Mouse (Mus musculus) monocyte, adult 5-6 weeks (primary cell): ENCODE results near the gene Ttll11. TPM values are rescaled to one million over a fixed set of nuclear protein-coding genes. Genes with fewer than 3 reads are reported as not detected.
A peak's percentile ranks its signal among the peaks of the same experiment; 100 is the strongest.

Experiments
- ATAC-seq: fragments of 153-309, 156-312 bp; replicated peaks from 2 replicates; pipeline ENCODE4 v1.8.0; 2017; ENCODE audit warnings: mild to moderate bottlenecking; ENCODE audit not compliant: low TSS enrichment, insufficient number of reproducible peaks, severe bottlenecking, poor library complexity, low FRiP score
- total RNA-seq: library from RNA; stranded (forward); fragments of 200-1000, 200-491, 200-594 nt; gene quantifications from 3 replicates; pipeline ENCODE4 v1.2.3, GENCODE M21; 2017

Ttll11 gene
- 1.6 TPM in 1 of 3 replicates, not detected in the others for total RNA-seq

DNA sequence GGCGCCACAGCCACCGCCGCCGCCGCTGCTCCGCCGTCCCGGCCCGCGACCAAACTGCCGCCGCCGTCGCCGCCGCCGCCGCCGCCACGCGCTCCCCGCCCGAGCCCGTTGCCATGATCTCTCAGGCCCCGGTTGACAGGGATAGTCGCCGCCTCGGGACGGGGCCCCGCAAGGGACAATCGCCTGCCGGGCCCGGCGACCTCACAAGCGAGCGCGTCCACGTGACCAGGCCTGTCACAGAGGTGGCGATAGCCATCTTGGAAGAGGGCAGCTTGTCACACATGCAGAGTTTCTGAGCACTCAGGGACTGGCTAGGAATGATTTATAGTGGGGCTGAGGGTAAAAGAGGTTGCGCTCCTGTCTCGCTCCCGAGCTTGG lies at the start of gene Ttll11:
Gene Ttll11 (minus strand): TSS at position 270 of the 378 bp plus-strand sequence.
- ATAC-seq = peak; percentile 80

DNA sequence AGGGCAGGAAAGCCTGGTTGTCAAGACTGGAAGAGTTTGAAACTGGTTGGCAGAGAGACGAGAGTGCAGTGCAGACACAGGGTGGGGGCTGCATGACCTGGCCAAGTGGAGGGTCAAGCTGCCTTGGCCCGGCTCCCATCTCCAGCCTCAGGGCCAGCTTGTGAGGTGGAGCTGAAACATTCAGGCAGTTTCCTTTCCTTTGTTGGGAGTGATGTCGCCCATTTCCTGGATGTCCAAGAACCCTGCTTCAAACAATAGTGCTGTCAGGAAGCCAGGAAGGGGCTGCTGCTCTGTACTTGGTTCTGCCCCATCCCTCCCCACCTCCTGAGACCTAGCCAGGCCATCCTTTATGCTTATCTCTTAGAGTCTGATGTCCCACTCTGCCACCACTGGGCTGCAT lies 43.6 kb upstream of the Ttll11 start:
- no peak for ATAC-seq

DNA sequence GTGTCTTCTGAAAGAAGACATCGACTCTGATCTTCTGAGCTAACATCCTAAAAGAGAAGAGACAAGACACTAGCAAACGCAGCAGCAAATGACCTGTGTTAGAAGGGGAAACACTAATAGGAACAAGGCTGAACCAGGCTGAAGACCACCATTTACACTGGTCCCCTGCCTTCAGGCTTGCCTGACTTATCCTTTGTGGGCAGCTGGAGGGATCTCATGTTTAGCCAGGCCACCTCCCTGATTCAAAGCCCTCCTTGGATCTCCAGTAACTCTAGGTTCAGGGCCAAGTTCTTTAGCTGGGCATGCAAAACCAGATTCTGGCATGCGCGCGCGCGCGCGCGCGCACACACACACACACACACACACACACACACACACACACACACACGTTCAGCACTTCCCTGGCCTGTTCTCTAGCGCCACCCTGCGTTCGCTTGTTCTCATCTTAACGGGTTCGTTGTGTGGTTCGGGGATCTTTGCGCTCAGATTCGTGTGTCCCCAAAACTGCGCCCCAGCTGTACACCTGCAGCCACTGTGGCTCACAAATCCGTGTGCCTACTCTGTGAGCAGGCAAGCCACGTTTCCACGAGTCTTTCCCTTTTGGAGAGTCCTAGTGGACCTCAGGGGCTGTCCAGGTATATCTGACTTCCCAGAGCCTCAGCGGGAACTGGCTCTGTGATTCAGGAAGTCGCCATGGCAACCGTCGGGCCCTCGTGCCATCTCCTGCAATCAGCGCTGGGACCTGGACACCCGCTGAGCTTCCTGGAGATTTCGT lies 41.9 kb upstream of the Ttll11 start:
- no peak for ATAC-seq

DNA sequence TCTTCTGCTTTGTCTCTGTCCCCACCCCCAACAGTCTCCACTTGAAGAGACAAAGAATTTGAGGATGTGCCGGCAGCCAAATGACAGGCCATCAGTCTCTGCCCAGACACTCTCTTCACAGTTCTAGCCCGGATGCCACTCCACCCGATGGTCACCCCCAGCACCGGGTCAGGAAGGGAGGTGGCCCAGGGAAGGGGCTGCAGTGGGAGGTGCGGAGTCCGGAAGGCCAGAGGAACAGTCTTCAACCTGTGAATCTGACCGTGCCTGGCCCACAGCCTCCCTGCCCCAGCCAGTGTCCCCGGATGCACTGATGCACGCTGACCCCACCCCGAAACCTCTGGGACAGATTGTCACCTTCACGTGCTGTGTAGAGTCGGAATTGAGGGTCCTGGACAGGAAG lies 33.3 kb upstream of the Ttll11 start:
- ATAC-seq = no peak

DNA sequence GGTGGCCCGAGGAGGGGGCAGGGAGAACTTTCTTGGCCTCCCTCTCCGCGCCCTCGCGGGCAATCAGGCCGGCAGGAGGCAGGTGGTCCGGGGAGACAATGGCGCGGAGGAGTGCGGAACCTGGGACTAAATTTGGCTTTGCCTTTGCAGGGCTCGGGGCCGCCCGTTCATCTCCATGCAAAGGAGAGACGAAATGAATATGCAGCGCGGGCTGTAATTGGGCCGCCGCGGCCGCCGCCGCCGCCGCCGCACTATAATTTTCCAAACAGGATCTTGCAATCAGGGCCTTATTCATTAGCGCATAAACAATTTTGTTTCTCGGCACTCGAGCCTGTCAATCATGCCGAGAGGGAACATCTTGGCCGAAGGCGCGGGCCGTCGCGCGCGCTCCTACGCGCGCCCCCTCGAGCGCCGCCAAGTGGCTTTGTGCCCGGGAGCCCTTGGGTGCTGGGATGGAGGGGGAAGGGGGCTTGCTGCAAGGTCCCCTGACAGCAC lies 31.7 kb upstream of the Ttll11 start:
- no peak for ATAC-seq

DNA sequence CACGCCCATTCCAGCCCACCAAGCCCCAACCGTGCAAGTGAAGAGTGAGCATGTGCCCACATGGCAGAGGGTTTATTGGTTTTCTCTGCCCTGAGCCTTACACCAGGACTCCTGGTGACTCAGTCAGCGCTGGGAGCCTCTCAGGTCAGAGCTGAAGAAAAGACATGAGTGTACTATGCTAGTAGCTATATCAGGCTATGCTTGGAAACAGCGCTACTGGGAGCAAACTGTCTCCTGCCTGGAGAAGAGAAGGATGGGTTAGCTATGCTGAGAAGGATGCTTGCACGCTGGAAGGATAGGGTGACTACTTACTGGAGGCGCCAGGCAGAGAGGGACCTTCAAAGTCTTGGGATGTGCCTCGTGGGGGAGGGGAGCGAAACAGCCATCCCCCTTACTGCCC lies 30.9 kb upstream of the Ttll11 start:
- no peak for ATAC-seq

DNA sequence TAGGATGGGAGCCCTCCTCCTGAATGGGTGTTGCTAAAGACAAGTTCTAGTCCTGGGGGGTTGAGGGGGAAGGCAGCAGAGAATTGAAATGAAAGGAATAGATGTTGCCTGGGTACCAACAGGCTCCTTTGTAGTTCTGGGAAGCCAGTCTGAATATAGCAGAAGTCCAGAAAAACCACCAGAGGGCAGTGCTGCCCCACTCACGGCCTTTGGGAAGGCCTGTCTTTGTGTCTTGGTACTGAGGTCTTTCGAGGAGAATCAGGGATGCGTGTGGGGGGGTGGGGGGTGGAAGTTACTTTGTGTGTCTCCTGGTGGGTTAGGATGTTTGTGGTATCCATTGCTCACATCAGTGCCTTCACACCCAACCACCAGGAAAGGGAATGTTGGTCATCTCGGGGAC lies 29.7 kb upstream of the Ttll11 start:
- no peak for ATAC-seq

DNA sequence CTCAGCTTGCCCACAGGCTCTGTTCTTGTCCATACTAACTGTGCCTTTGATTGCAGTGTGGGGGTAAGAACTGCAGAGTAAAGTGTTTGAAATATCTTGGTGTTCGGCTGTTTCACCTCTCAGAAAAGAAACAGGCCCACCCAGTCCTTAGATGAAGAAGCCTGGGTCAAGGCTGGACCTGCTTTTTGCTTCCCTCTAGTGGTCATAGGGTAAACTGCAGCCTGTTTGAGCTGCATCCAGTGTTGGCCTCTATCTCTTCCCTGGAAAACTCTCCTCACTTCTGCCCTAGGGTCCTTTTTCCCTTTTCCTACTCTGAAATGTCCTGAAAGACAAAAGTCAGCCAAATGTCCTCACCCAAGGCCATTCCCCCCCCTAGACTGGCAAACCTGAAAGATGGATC lies 28.4 kb upstream of the Ttll11 start:
- no peak; the same call in 1 of the 2 replicates for ATAC-seq

DNA sequence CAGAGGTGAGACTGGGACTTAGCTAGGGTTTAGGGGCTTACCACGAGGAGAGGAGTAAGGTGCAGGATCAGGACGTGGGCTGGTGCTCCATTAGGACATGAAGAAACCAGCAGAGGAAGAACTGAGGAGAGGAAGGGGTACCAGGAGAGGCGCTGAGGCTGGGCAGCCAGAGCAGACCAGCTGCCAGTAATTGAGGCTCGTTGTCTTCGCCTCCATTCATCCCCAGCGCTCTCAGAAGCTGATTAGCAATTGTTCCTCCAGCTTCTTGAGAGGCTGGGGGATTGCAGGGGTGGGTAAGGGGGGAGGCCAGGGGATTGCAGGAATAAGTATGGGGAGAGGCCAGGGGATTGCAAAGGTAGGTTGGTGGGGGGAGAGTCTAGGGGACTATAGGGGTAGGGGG lies 22.5 kb upstream of the Ttll11 start:
- ATAC-seq = no peak

DNA sequence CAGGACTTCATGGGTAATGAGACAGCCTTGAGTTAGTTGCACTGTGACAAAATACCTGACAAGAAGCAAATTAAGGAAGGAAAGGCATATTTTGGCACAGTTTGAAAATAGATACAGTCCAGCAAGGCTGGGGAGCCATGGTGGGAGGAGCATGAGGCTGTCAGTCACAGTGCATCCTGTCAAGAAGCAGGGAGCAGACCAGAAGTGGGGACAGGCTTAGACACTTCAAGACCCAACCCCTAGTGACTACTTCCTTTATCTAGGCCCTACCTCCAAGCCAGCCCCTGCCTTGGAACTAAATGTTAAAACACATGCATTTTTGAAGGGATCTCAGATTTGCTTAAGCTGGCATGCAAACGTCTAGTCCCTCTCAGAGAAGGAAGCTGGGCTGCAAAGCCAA lies 20.7 kb upstream of the Ttll11 start:
- no peak for ATAC-seq

DNA sequence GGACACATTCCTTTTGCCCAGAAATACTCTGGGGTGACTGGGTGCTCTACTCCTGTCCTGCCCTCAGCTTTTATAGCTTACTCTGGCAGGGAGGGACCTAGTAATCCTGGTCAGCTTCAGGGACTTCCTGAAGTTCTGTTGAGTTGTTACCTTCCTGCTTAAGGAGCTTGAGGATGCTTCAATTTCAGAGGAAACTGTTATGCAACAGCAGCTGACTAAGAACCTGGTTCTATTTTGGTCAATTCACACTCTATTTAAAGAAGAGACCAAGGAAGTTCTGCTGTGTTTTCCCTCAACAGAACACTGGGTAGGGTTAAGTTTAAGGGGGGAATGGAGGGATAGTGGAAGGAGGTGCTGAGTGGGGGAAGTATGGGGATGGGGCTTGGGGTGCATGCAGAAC lies 19.5 kb upstream of the Ttll11 start:
- ATAC-seq = no peak

DNA sequence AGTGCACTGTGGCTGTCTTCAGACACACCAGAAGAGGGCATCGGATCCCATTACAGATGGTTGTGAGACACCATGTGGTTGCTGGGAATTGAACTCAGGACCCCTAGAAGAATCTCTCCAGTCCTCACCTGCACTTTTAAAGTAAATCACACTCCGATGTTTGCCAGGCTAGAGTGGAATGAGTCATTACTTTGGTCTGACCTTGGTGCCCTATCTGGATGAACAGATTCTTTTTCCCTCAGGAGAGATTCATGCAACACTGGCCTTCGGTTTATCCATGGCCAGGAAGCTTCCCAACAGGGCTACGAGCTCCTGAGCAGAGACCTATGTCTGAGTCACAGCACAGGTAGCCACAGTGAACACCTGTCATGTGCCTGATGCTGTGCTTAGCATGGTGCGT lies 18.7 kb upstream of the Ttll11 start:
- no peak for ATAC-seq

DNA sequence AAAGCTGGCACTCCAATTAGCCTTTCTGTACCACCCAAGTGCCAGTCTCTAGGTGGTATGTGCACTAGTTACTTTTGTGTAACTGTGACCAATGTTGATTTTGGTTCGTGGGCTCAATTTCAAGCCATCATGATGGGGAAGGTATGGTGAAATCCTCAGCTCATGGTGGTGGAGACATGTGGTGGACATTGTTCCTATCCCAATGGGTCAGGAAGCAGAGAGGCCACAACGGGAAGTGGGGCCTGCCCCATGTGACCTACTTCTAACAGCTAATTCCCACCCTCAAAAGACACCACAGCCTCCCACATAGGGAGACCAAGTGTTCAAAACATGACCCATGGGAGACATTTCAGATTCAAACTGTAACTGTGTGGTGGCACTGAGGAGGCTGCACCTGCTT lies 17.0 kb upstream of the Ttll11 start:
- no peak for ATAC-seq

DNA sequence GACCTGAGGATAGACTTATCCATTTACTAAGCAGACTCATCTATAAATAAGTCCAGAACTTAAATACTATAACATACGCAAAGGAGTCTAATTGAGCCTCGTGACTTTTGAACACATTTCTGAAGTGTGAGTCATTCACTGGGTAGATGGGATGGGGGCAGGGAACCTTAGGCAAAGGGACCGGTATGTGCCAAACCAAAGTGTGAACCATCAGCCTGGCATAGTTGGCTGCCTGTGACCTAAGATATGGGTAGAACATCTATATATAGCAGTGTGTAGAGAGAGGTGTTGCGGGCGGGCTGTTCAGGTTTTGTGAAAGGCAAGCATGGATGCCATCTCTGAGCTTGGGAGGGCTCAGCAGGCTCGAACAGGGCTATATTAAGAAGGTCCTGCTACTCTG lies 14.6 kb upstream of the Ttll11 start:
- peak; percentile 67; the same call in 1 of the 2 replicates for ATAC-seq

DNA sequence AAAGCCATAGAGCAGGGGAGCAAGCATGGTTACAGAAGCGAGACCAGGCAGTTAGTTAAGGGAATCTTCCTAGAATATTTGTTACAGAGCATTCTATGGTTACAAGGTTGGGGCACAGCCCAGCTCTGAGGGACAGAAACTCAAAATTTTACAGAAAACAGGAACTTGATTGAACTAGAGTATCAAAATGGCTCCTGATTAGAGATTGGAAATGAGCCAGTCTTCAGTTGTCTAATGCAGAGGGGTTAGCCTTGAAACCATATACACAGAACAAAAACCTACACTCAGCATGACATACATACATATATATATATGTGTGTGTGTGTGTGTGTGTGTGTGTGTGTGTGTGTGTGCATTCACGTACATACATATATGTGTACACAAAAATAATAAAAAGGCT lies 13.8 kb upstream of the Ttll11 start:
- ATAC-seq = no peak

DNA sequence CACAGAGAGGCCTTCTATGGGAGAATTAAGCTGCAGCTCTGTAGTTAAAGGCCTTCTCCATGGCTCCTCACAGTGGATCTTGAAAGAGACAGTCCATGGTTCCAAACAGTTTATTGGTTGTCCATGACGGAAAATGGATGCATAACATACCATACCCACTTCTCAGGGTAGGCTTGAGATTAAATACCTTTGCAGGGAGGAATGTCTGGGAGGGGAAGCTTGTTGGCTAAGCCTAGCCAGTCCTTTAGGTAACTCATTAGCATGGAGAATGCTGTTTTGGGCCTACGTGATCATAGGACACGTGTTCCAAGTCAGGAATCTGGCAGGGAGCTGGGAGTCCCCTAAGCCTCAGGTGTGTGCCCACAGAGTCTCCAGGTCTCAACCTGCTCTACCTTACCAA lies 12.5 kb upstream of the Ttll11 start:
- no peak for ATAC-seq

DNA sequence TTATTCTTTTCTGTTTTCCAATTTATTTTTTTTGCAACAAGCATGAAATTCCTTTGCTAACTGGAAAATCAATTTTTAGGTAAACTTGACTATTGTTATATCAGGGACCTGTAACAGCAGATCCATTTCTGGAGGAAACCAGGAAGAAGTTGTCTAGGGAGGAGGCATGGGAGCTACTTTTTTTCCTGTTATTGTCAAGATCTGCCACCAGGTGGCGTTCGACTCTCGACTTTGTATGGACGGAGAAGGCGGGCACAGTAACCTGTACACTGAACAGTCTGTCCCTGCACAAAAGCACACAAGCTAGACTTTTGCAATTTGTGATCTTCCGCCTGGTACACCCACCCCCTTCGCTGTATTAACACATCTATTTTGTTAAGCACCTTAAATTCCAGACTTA lies 4.2 kb upstream of the Ttll11 start:
- no peak for ATAC-seq

DNA sequence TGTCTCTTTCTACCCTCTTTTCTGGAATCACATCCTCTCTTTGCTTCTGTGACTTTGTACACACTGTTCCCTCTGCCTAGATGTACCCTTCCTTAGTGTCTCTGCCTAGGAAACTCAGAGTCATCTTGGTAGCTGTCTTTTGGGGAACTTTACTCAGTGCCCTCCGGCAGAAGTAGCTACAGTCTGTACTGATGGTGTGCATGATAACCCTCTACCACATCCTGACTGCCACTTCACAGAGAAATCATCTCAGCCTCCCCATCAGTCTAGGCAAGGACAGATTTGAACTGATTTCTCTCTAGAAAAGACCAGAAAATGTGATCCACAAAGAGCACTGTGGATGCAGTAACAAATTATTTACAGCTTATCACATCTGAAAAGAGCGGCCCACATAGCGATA lies 2.2 kb upstream of the Ttll11 start:
- no peak for ATAC-seq

DNA sequence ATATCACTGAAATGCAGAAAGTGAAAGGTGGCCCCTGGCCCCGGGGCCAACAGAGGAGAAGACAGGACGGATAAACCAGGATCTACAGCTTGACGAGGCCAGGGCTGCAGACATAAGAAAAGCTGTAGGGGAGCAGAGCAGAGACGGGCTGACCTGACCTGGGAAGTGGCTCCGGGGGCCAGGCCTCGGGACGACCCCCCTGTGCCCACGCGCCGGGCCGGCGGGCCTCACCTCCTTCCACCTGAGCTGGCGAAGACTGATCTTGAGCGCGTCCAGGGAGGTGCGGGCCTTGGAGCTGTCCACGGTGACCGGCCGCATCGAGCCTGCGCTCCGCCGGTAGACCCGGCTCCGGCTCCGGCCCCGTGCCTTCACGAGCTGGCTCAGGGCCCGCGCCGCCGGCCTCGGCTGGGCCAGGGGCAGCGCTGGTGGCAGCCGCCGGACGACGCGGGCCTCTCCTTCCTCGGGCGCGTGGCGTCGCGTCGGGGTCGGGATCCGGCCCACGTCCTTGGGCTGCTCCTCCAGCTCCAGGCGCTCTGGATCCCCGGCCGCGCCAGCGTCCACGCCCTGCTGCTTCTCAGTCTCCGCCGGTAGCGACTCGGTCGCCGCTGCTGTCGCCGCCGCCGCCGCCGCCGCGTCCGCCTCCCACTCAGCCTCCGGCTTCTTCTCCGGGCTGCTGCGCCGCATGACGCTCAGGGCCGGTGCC lies 621 bp downstream of the Ttll11 start:
- ATAC-seq = peak; percentile 3; the same call in 1 of the 2 replicates

DNA sequence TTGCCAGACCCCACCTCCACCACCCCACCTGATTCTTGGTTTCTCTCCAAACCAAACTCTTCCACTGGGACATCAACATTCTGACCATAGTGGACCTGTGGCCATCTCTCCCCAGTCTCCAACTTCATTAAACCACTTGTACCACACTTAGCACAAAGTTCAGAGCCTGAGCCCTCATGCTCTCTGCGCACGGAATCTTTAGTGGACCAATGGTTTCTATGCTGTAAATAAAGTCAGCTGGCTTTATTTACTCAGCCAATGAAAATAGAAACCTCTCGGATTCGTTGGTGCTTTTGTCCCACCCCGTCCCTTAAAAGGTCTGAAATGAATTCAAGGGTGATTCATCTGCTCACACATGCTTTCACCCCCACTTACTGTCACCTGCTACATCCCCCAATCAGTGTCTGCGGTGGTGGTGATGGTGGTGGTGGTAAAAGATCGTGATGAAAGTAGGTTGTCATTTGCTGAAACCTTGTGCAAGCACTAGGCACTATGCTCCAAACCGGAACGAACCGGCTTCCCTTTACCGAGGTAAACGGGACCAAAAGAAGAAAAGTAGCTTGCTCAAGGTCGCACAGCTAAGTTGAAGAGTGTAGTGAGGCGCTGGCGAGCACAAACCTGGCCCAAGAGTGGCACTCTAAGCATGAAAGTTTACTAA lies 1.3 kb downstream of the Ttll11 start:
- peak; percentile 64 for ATAC-seq
